Mouse (Mus musculus) liver, embryonic 15.5 days (tissue): ENCODE measurements around the gene Lgals8. TPM values are rescaled to one million over a fixed set of nuclear protein-coding genes. Genes with fewer than 3 reads are reported as not detected.

Experiments
- ATAC-seq: fragments of 200-750 bp; cut with Nextera tagmentation; 2 replicates; pipeline ENCODE4 v1.8.0; 2017; ENCODE audit warnings: moderate number of reproducible peaks, mild to moderate bottlenecking, moderate library complexity; ENCODE audit not compliant: insufficient read depth
- H3K27ac ChIP-seq: fragments of 300-500 bp; sonication (generic); replicated peaks from 2 replicates; pipeline ENCODE4 v1.5.1; 2015; ENCODE audit warnings: mild to moderate bottlenecking, inconsistent platforms
- H3K27me3 ChIP-seq: fragments of 300-500 bp; sonication (generic); 2 replicates; pipeline ENCODE4 v1.6.1; 2015; ENCODE audit warnings: mild to moderate bottlenecking, inconsistent platforms
- H3K36me3 ChIP-seq: fragments of 300-500 bp; sonication (generic); replicated peaks from 2 replicates; pipeline ENCODE4 v1.6.1; 2015; ENCODE audit warnings: moderate library complexity, mild to moderate bottlenecking, inconsistent platforms
- H3K4me1 ChIP-seq: fragments of 300-500 bp; sonication (generic); replicated peaks from 2 replicates; pipeline ENCODE4 v1.6.1; 2015; ENCODE audit warnings: inconsistent platforms
- H3K4me2 ChIP-seq: fragments of 300-500 bp; sonication (generic); 2 replicates; pipeline ENCODE4 v1.6.1; 2015; ENCODE audit warnings: moderate library complexity, mild to moderate bottlenecking, inconsistent platforms
- H3K4me3 ChIP-seq: fragments of 300-500 bp; sonication (generic); replicated peaks from 2 replicates; pipeline ENCODE4 v1.5.1; 2015; ENCODE audit warnings: mild to moderate bottlenecking, inconsistent platforms
- H3K9ac ChIP-seq: fragments of 300-500 bp; sonication (generic); 2 replicates; pipeline ENCODE4 v1.6.1; 2015; ENCODE audit warnings: moderate library complexity, mild to moderate bottlenecking, inconsistent platforms
- H3K9me3 ChIP-seq: fragments of 300-500 bp; sonication (generic); replicated peaks from 2 replicates; pipeline ENCODE4 v1.6.1; 2016; ENCODE audit warnings: inconsistent platforms
- WGBS: fragments of 180-500 bp; shearing (Covaris S2); methylation state at CpG from one replicate; pipeline ENCODE4 v1.1.7; 2015; ENCODE audit warnings: mixed read lengths; ENCODE audit not compliant: insufficient replicate concordance; 5-methylcytosine and 5-hydroxymethylcytosine counted together
- polyA plus RNA-seq: library from polyadenylated mRNA; unstranded; fragments of >200 nt; fragmentation: Nextera tagmentation; extraction: Ambion mirVana; gene quantifications from 2 replicates; pipeline ENCODE4 v1.2.1, GENCODE M21; 2015

The Lgals8 gene
- polyA plus RNA-seq, 1 experiment from 2014 or later = 12.7 TPM

GRCm38 (mm10) chr13:12460881-12461729 lies 3.6 kb downstream of the Lgals8 start:
- peak; percentile 92 for ATAC-seq
- Histone ChIP-seq H3K4me2 (peak overlapping the region; percentile 87), H3K9me3 (no peaks in the 10 kb centered on the region), H3K36me3 (0 out of 2 replicates have a peak, but pooled peaks cover 17% of the 10 kb centered on the region), H3K27ac (peak overlapping the region; percentile 83), H3K4me1 (peaks cover 31% of the 10 kb centered on the region), H3K9ac (peak overlapping the region; percentile 86), H3K27me3 (no peaks in the 10 kb centered on the region), H3K4me3 (peak overlapping the region; percentile 88)
- WGBS = under 1% methylated on average over 59 of the region's 59 CpGs

GRCm38 (mm10) chr13:12460443-12460842 lies 4.3 kb downstream of the Lgals8 start:
- peak overlapping the region; percentile 88 for H3K4me3 ChIP-seq
- peak overlapping the region; percentile 83 for H3K27ac ChIP-seq
- H3K4me2 ChIP-seq = peak overlapping the region; percentile 87
- 0 out of 2 replicates have a peak, but pooled peaks have one; percentile 13 for ATAC-seq
- H3K9ac ChIP-seq = peak overlapping the region; percentile 86
- no peaks in the 10 kb centered on the region for H3K27me3 ChIP-seq
- 1% methylated on average over 8 of the region's 8 CpGs for whole genome bisulfite sequencing
- no peaks in the 10 kb centered on the region for H3K9me3 ChIP-seq
- peaks cover 31% of the 10 kb centered on the region for H3K4me1 ChIP-seq
- peaks cover 24% of the 10 kb centered on the region; the same call in 1 of the 2 replicates for H3K36me3 ChIP-seq

GRCm38 (mm10) chr13:12456711-12457110 lies 8.0 kb downstream of the Lgals8 start:
- no peak overlapping the region for H3K9ac ChIP-seq
- no peak overlapping the region for H3K27ac ChIP-seq
- no peak for ATAC-seq

GRCm38 (mm10) chr13:12454686-12455390 lies 9.9 kb downstream of the Lgals8 start:
- Histone ChIP-seq H3K9ac (no peak overlapping the region), H3K4me1 (peaks cover 17% of the 10 kb centered on the region), H3K4me2 (no peak overlapping the region), H3K4me3 (no peak overlapping the region), H3K27ac (no peak overlapping the region), H3K9me3 (no peaks in the 10 kb centered on the region), H3K36me3 (peaks cover 68% of the 10 kb centered on the region), H3K27me3 (no peaks in the 10 kb centered on the region)
- no peak for ATAC-seq
- 73% methylated on average over 7 of the region's 7 CpGs for WGBS

More at GRCm38 (mm10) chr13:12456711-12457110, 8.0 kb downstream of the Lgals8 start:
- Histone ChIP-seq H3K4me2 (no peak overlapping the region), H3K4me3 (no peak overlapping the region), H3K4me1 (peaks cover 30% of the 10 kb centered on the region), H3K27me3 (no peaks in the 10 kb centered on the region), H3K36me3 (peaks cover 57% of the 10 kb centered on the region), H3K9me3 (no peaks in the 10 kb centered on the region)
- 76% methylated on average over 7 of the region's 7 CpGs for WGBS

GRCm38 (mm10) chr13:12453150-12453549 lies 11.6 kb downstream of the Lgals8 start:
- 87% methylated on average over 14 of the region's 14 CpGs for WGBS
- Histone ChIP-seq H3K9me3 (no peaks in the 10 kb centered on the region), H3K4me2 (no peak overlapping the region), H3K27ac (no peak overlapping the region), H3K9ac (no peak overlapping the region), H3K4me1 (peaks cover 13% of the 10 kb centered on the region; the same call in 1 of the 2 replicates), H3K36me3 (peaks cover 67% of the 10 kb centered on the region), H3K4me3 (no peak overlapping the region), H3K27me3 (no peaks in the 10 kb centered on the region)
- ATAC-seq = no peak

GRCm38 (mm10) chr13:12442008-12442587 lies 22.6 kb downstream of the Lgals8 start:
- Histone ChIP-seq H3K4me2 (no peak overlapping the region), H3K4me1 (no peaks in the 10 kb centered on the region), H3K27ac (no peak overlapping the region), H3K27me3 (no peaks in the 10 kb centered on the region), H3K9me3 (no peaks in the 10 kb centered on the region), H3K4me3 (no peak overlapping the region), H3K9ac (no peak overlapping the region), H3K36me3 (peaks cover 56% of the 10 kb centered on the region)
- no peak for ATAC-seq
- WGBS = 70% methylated on average over 2 of the region's 2 CpGs

GRCm38 (mm10) chr13:12440813-12441212 lies 23.9 kb downstream of the Lgals8 start:
- no peak overlapping the region for H3K9ac ChIP-seq
- 79% methylated on average over 6 of the region's 6 CpGs for WGBS
- H3K4me2 ChIP-seq = no peak overlapping the region
- no peak overlapping the region for H3K27ac ChIP-seq
- H3K4me3 ChIP-seq = no peak overlapping the region
- H3K9me3 ChIP-seq = no peaks in the 10 kb centered on the region
- no peak for ATAC-seq
- no peaks in the 10 kb centered on the region for H3K4me1 ChIP-seq
- H3K36me3 ChIP-seq = peaks cover 52% of the 10 kb centered on the region
- H3K27me3 ChIP-seq = no peaks in the 10 kb centered on the region

GRCm38 (mm10) chr13:12439586-12439985 lies 25.2 kb downstream of the Lgals8 start:
- Histone ChIP-seq H3K4me1 (no peaks in the 10 kb centered on the region), H3K9ac (no peak overlapping the region), H3K9me3 (no peaks in the 10 kb centered on the region), H3K4me3 (no peak overlapping the region), H3K27ac (no peak overlapping the region), H3K27me3 (no peaks in the 10 kb centered on the region), H3K4me2 (no peak overlapping the region), H3K36me3 (peaks cover 64% of the 10 kb centered on the region)
- ATAC-seq = no peak
- WGBS = 77% methylated on average over 3 of the region's 3 CpGs

GRCm38 (mm10) chr13:12433843-12434242 lies 30.9 kb downstream of the Lgals8 start:
- Histone ChIP-seq H3K4me1 (no peaks in the 10 kb centered on the region), H3K27me3 (no peaks in the 10 kb centered on the region), H3K4me2 (no peak overlapping the region), H3K9me3 (no peaks in the 10 kb centered on the region), H3K27ac (no peak overlapping the region), H3K9ac (no peak overlapping the region), H3K4me3 (no peak overlapping the region), H3K36me3 (peaks cover 80% of the 10 kb centered on the region)
- 61% methylated on average over 5 of the region's 5 CpGs for WGBS
- no peak for ATAC-seq

GRCm38 (mm10) chr13:12428556-12428955 lies 36.2 kb downstream of the Lgals8 start:
- peaks cover 88% of the 10 kb centered on the region for H3K36me3 ChIP-seq
- no peak overlapping the region for H3K4me3 ChIP-seq
- H3K4me1 ChIP-seq = no peaks in the 10 kb centered on the region
- H3K27ac ChIP-seq = no peak overlapping the region
- H3K4me2 ChIP-seq = no peak overlapping the region
- no peaks in the 10 kb centered on the region for H3K27me3 ChIP-seq
- no peak for ATAC-seq
- no peaks in the 10 kb centered on the region for H3K9me3 ChIP-seq
- H3K9ac ChIP-seq = no peak overlapping the region
- WGBS = 85% methylated on average over 13 of the region's 13 CpGs

- Histone ChIP-seq H3K27me3 (no peaks in the 10 kb centered on the region), H3K4me3 (no peak overlapping the region), H3K9me3 (no peaks in the 10 kb centered on the region), H3K36me3 (peaks cover 87% of the 10 kb centered on the region), H3K27ac (no peak overlapping the region), H3K9ac (no peak overlapping the region), H3K4me2 (no peak overlapping the region), H3K4me1 (no peaks in the 10 kb centered on the region)
- 78% methylated on average over 9 of the region's 9 CpGs for WGBS
- ATAC-seq = no peak
Observed at GRCm38 (mm10) chr13:12420596-12420995, 44.1 kb downstream of the Lgals8 start.
